In genomic region chrX:157489871-157490721, GRCm38 (mm10) we compare ENCODE assay signal across 8 mouse cellular contexts. TPM values are rescaled to one million over a fixed set of nuclear protein-coding genes. Genes with fewer than 3 reads are reported as not detected.
A peak's percentile ranks its signal among the peaks of the same experiment; 100 is the strongest.
DNase-seq lines count a peak whose midpoint lies in the region; ATAC-seq and TF ChIP-seq lines count a peak whose summit lies in the region.

No protein-coding gene starts in this region.

- H3K36me3 ChIP-seq in C2C12 (ENCODE audit: control insufficient read depth, insufficient read depth), result no peaks in the 10 kb centered on the region
- H3K36me3 ChIP-seq in forebrain, embryonic 11.5 days (ENCODE audit: control insufficient read depth, insufficient read depth, low read length), result no peaks in the 10 kb centered on the region
- H3K36me3 ChIP-seq in liver, embryonic 15.5 days (replicated peaks), result no peaks in the 10 kb centered on the region

- H3K27me3 ChIP-seq in C2C12 (ENCODE audit: control insufficient read depth, insufficient read depth, insufficient read length), result no peaks in the 10 kb centered on the region
- no peaks in the 10 kb centered on the region for H3K27me3 ChIP-seq in forebrain, embryonic 11.5 days (ENCODE audit: control insufficient read depth, insufficient read depth, low read length)
- H3K27me3 ChIP-seq in liver, embryonic 15.5 days, result no peaks in the 10 kb centered on the region

- peak overlapping the region; percentile 38 for H3ac ChIP-seq in C2C12 (ENCODE audit: control insufficient read depth, insufficient read length, low read depth)

- peaks cover 64% of the 10 kb centered on the region for H3K79me2 ChIP-seq in C2C12 (ENCODE audit: control insufficient read depth, insufficient read depth)

- TF ChIP-seq CTCF in C2C12 (IDR thresholded peaks at IDR 0.05; ENCODE audit: control insufficient read depth, insufficient read depth, insufficient read length), result no peak

- peak overlapping the region; percentile 45 for H3K4me3 ChIP-seq in C2C12 (ENCODE audit: insufficient read depth, poor library complexity, severe bottlenecking)
- H3K4me3 ChIP-seq in forebrain, embryonic 11.5 days (ENCODE audit: low read depth, low read length), result peak overlapping the region; percentile 60
- peak overlapping the region; percentile 63 for H3K4me3 ChIP-seq in liver, embryonic 15.5 days (replicated peaks)

- peaks cover 56% of the 10 kb centered on the region for H3K79me3 ChIP-seq in C2C12 (ENCODE audit: low read depth)

- WGBS in forebrain, embryonic 11.5 days, result 19% methylated on average over 9 of the region's 9 CpGs
- 17% methylated on average over 9 of the region's 9 CpGs for WGBS in liver, embryonic 15.5 days (ENCODE audit: insufficient replicate concordance)

- ATAC-seq in forebrain, embryonic 11.5 days (replicated peaks; ENCODE audit: low FRiP score), result no peak
- ATAC-seq in liver, embryonic 15.5 days (ENCODE audit: insufficient read depth), result no peak
- no peak for ATAC-seq in cerebellum, adult (ENCODE audit: insufficient number of reproducible peaks, low FRiP score, low TSS enrichment)

- peak overlapping the region; percentile 82; the same call in 1 of the 2 replicates for H3K9ac ChIP-seq in forebrain, embryonic 11.5 days (ENCODE audit: low read length)
- H3K9ac ChIP-seq in liver, embryonic 15.5 days, result no peak overlapping the region

- H3K4me2 ChIP-seq in forebrain, embryonic 11.5 days (ENCODE audit: low read depth, low read length, severe bottlenecking), result peak overlapping the region; percentile 45
- peak overlapping the region; percentile 78 for H3K4me2 ChIP-seq in liver, embryonic 15.5 days

- H3K27ac ChIP-seq in forebrain, embryonic 11.5 days (ENCODE audit: low read depth, low read length), result 0 out of 2 replicates have a peak overlapping the region, but pooled peaks have one; percentile 84
- H3K27ac ChIP-seq in liver, embryonic 15.5 days (replicated peaks), result no peak overlapping the region

- DNase-seq in 3T3-L1 (ENCODE audit: low read depth, low spot score), result peak; percentile 20
- DNase-seq in forebrain, embryonic 11.5 days (ENCODE audit: low spot score), result no peak
- no peak for DNase-seq in spleen, postnatal 4 days (ENCODE audit: low spot score in 2 of 2)
- DNase-seq in frontal cortex, postnatal 25 days (ENCODE audit: low spot score in 2 of 2), result no peak
- no peak for DNase-seq in B cell, adult 2 months

- no peaks in the 10 kb centered on the region; the same call in 1 of the 2 replicates for H3K4me1 ChIP-seq in forebrain, embryonic 11.5 days (replicated peaks; ENCODE audit: control insufficient read depth, insufficient read depth, low read length)
- H3K4me1 ChIP-seq in liver, embryonic 15.5 days (replicated peaks), result peaks cover 5% of the 10 kb centered on the region; the same call in 1 of the 2 replicates

- no peaks in the 10 kb centered on the region for H3K9me3 ChIP-seq in forebrain, embryonic 11.5 days (ENCODE audit: control insufficient read depth, low read length)
- H3K9me3 ChIP-seq in liver, embryonic 15.5 days (replicated peaks), result no peaks in the 10 kb centered on the region

TF ChIP-seq in C2C12, 6 proteins besides CTCF, POLR2A, EP300 and RAD21:
- TF ChIP-seq MYOD1 (IDR thresholded peaks at IDR 0.05; ENCODE audit: control insufficient read depth, insufficient read length, low read depth), result no peak
- TF ChIP-seq CEBPB (IDR thresholded peaks at IDR 0.05; ENCODE audit: low read depth), result no peak
- no peak for TF ChIP-seq FOSL1 (IDR thresholded peaks at IDR 0.05; ENCODE audit: insufficient read depth, low read length, poor library complexity, severe bottlenecking)
- TF ChIP-seq USF1 (IDR thresholded peaks at IDR 0.05; ENCODE audit: low read depth), result no peak
- TF ChIP-seq MAX (IDR thresholded peaks at IDR 0.05), result no peak
- no peak for TF ChIP-seq MYOG (IDR thresholded peaks at IDR 0.05; ENCODE audit: control insufficient read depth, extremely low read depth, insufficient read length)

RNA-seq across cellular contexts. Expression of gene Sms, which starts 2.0 kb away (rescaled TPM):
- polyA plus RNA-seq in C2C12 (2012; fragmentation: generic; extraction: Trizol), result 39.1 TPM
- 104 and 105 TPM in 2 replicates for polyA plus RNA-seq in forebrain, embryonic 11.5 days (2014; fragmentation: Nextera tagmentation; extraction: Ambion mirVana)
- 10.0 and 16.9 TPM in 2 replicates for polyA plus RNA-seq in liver, embryonic 15.5 days (2015; fragmentation: Nextera tagmentation; extraction: Ambion mirVana)
